Mouse (Mus musculus): Measurements from ENCODE around the gene Glb1. TPM values are rescaled to one million over a fixed set of nuclear protein-coding genes. Genes with fewer than 3 reads are reported as not detected.

Glb1 gene
- polyA plus RNA-seq, 1 experiment from 2014 or later, result 47.7 TPM

- no peaks in the 10 kb centered on the region for H3K27me3 ChIP-seq
- ATAC-seq (ENCODE audit: borderline replicate concordance, extremely low read depth, low FRiP score, low TSS enrichment), result no peak
- H3K36me3 ChIP-seq, result peaks cover 10% of the 10 kb centered on the region
- H3K4me1 ChIP-seq, result no peaks in the 10 kb centered on the region
- H3K9ac ChIP-seq, result no peak overlapping the region
- 85% methylated on average over 7 of the region's 7 CpGs for whole genome bisulfite sequencing
- no peaks in the 10 kb centered on the region for H3K9me3 ChIP-seq
- no peak overlapping the region for H3K27ac ChIP-seq
- H3K4me2 ChIP-seq, result no peak overlapping the region
- no peak overlapping the region for H3K4me3 ChIP-seq
Observed at GRCm38 (mm10) chr9:114421797-114422196, 20.9 kb downstream of the Glb1 start.

- Histone ChIP-seq H3K36me3 (peaks cover 10% of the 10 kb centered on the region), H3K9me3 (no peaks in the 10 kb centered on the region), H3K4me3 (no peak overlapping the region), H3K9ac (no peak overlapping the region), H3K4me1 (no peaks in the 10 kb centered on the region), H3K27me3 (no peaks in the 10 kb centered on the region), H3K4me2 (no peak overlapping the region), H3K27ac (no peak overlapping the region)
- 91% methylated on average over 5 of the region's 5 CpGs for WGBS
- no peak for ATAC-seq (ENCODE audit: borderline replicate concordance, extremely low read depth, low FRiP score, low TSS enrichment)
Observed at GRCm38 (mm10) chr9:114425576-114425975, 24.7 kb downstream of the Glb1 start.

- 57% methylated on average over 5 of the region's 5 CpGs for WGBS
- Histone ChIP-seq H3K36me3 (peaks cover 10% of the 10 kb centered on the region), H3K4me3 (no peak overlapping the region), H3K9me3 (no peaks in the 10 kb centered on the region), H3K4me1 (no peaks in the 10 kb centered on the region), H3K27ac (no peak overlapping the region), H3K9ac (no peak overlapping the region), H3K27me3 (no peaks in the 10 kb centered on the region), H3K4me2 (no peak overlapping the region)
- no peak for ATAC-seq (ENCODE audit: borderline replicate concordance, extremely low read depth, low FRiP score, low TSS enrichment)
Observed at GRCm38 (mm10) chr9:114426201-114426600, 25.3 kb downstream of the Glb1 start.

- no peaks in the 10 kb centered on the region for H3K9me3 ChIP-seq
- 85% methylated on average over 8 of the region's 8 CpGs for WGBS
- H3K4me2 ChIP-seq, result no peak overlapping the region
- H3K4me1 ChIP-seq, result no peaks in the 10 kb centered on the region
- ATAC-seq (ENCODE audit: borderline replicate concordance, extremely low read depth, low FRiP score, low TSS enrichment), result no peak
- H3K9ac ChIP-seq, result no peak overlapping the region
- no peak overlapping the region for H3K4me3 ChIP-seq
- H3K27me3 ChIP-seq, result no peaks in the 10 kb centered on the region
- H3K36me3 ChIP-seq, result peaks cover 13% of the 10 kb centered on the region
- no peak overlapping the region for H3K27ac ChIP-seq
Observed at GRCm38 (mm10) chr9:114427425-114427824, 26.5 kb downstream of the Glb1 start.

GRCm38 (mm10) chr9:114428103-114428834 lies 27.4 kb downstream of the Glb1 start:
- Histone ChIP-seq H3K9me3 (no peaks in the 10 kb centered on the region), H3K36me3 (peaks cover 13% of the 10 kb centered on the region), H3K4me1 (no peaks in the 10 kb centered on the region), H3K9ac (no peak overlapping the region), H3K27ac (no peak overlapping the region), H3K4me2 (no peak overlapping the region), H3K4me3 (no peak overlapping the region), H3K27me3 (no peaks in the 10 kb centered on the region)
- 80% methylated on average over 12 of the region's 12 CpGs for WGBS
- ATAC-seq (ENCODE audit: borderline replicate concordance, extremely low read depth, low FRiP score, low TSS enrichment), result no peak

GRCm38 (mm10) chr9:114435668-114436067 lies 34.8 kb downstream of the Glb1 start:
- Histone ChIP-seq H3K4me1 (no peaks in the 10 kb centered on the region), H3K9ac (no peak overlapping the region), H3K4me2 (no peak overlapping the region), H3K4me3 (no peak overlapping the region), H3K36me3 (peaks cover 8% of the 10 kb centered on the region; the same call in 1 of the 2 replicates), H3K27ac (no peak overlapping the region), H3K27me3 (no peaks in the 10 kb centered on the region), H3K9me3 (no peaks in the 10 kb centered on the region)
- no peak for ATAC-seq (ENCODE audit: borderline replicate concordance, extremely low read depth, low FRiP score, low TSS enrichment)
- WGBS, result 76% methylated on average over 2 of the region's 2 CpGs

GRCm38 (mm10) chr9:114440548-114440947 lies 39.7 kb downstream of the Glb1 start:
- H3K4me2 ChIP-seq, result no peak overlapping the region

GRCm38 (mm10) chr9:114442225-114442624 lies 41.3 kb downstream of the Glb1 start:
- ATAC-seq (ENCODE audit: borderline replicate concordance, extremely low read depth, low FRiP score, low TSS enrichment), result no peak
- Histone ChIP-seq H3K4me2 (no peak overlapping the region), H3K36me3 (no peaks in the 10 kb centered on the region), H3K9me3 (no peaks in the 10 kb centered on the region), H3K4me1 (no peaks in the 10 kb centered on the region), H3K27me3 (no peaks in the 10 kb centered on the region), H3K4me3 (no peak overlapping the region), H3K27ac (no peak overlapping the region), H3K9ac (no peak overlapping the region)
- WGBS, result 84% methylated on average over 9 of the region's 9 CpGs

More at GRCm38 (mm10) chr9:114440548-114440947, 39.7 kb downstream of the Glb1 start:
- Histone ChIP-seq H3K27ac (no peak overlapping the region), H3K36me3 (peaks cover 5% of the 10 kb centered on the region; the same call in 1 of the 2 replicates), H3K9me3 (no peaks in the 10 kb centered on the region), H3K4me3 (no peak overlapping the region), H3K27me3 (no peaks in the 10 kb centered on the region), H3K4me1 (no peaks in the 10 kb centered on the region), H3K9ac (no peak overlapping the region)
- 76% methylated on average over 10 of the region's 10 CpGs for WGBS
- ATAC-seq (ENCODE audit: borderline replicate concordance, extremely low read depth, low FRiP score, low TSS enrichment), result no peak

GRCm38 (mm10) chr9:114442893-114443292 lies 42.0 kb downstream of the Glb1 start:
- 82% methylated on average over 9 of the region's 9 CpGs for WGBS
- Histone ChIP-seq H3K36me3 (no peaks in the 10 kb centered on the region), H3K27me3 (no peaks in the 10 kb centered on the region), H3K27ac (no peak overlapping the region), H3K4me1 (no peaks in the 10 kb centered on the region), H3K4me2 (no peak overlapping the region), H3K9ac (no peak overlapping the region), H3K4me3 (no peak overlapping the region), H3K9me3 (no peaks in the 10 kb centered on the region)
- ATAC-seq (ENCODE audit: borderline replicate concordance, extremely low read depth, low FRiP score, low TSS enrichment), result no peak; the same call in 1 of the 2 replicates

- H3K27ac ChIP-seq, result no peak overlapping the region
- no peaks in the 10 kb centered on the region for H3K36me3 ChIP-seq
- no peak overlapping the region for H3K9ac ChIP-seq
- H3K4me2 ChIP-seq, result no peak overlapping the region
- 91% methylated on average over 8 of the region's 8 CpGs for WGBS
- no peaks in the 10 kb centered on the region for H3K4me1 ChIP-seq
- no peak overlapping the region for H3K4me3 ChIP-seq
- no peak for ATAC-seq (ENCODE audit: borderline replicate concordance, extremely low read depth, low FRiP score, low TSS enrichment)
- H3K27me3 ChIP-seq, result no peaks in the 10 kb centered on the region
- H3K9me3 ChIP-seq, result no peaks in the 10 kb centered on the region
Observed at GRCm38 (mm10) chr9:114443351-114443750, 42.5 kb downstream of the Glb1 start.

GRCm38 (mm10) chr9:114446887-114447286 lies 46.0 kb downstream of the Glb1 start:
- Histone ChIP-seq H3K36me3 (no peaks in the 10 kb centered on the region), H3K27ac (no peak overlapping the region), H3K9me3 (no peaks in the 10 kb centered on the region), H3K27me3 (no peaks in the 10 kb centered on the region), H3K4me2 (no peak overlapping the region), H3K4me1 (no peaks in the 10 kb centered on the region), H3K4me3 (no peak overlapping the region), H3K9ac (no peak overlapping the region)
- ATAC-seq (ENCODE audit: borderline replicate concordance, extremely low read depth, low FRiP score, low TSS enrichment), result no peak
- 90% methylated on average over 8 of the region's 8 CpGs for WGBS

GRCm38 (mm10) chr9:114448700-114449099 lies 47.8 kb downstream of the Glb1 start:
- no peaks in the 10 kb centered on the region for H3K27me3 ChIP-seq
- no peak overlapping the region for H3K9ac ChIP-seq
- H3K4me1 ChIP-seq, result no peaks in the 10 kb centered on the region
- H3K4me3 ChIP-seq, result no peak overlapping the region
- H3K27ac ChIP-seq, result no peak overlapping the region
- no peak overlapping the region for H3K4me2 ChIP-seq
- ATAC-seq (ENCODE audit: borderline replicate concordance, extremely low read depth, low FRiP score, low TSS enrichment), result peak; percentile 35; the same call in 1 of the 2 replicates
- H3K36me3 ChIP-seq, result no peaks in the 10 kb centered on the region
- WGBS, result 58% methylated on average over 5 of the region's 5 CpGs
- H3K9me3 ChIP-seq, result no peaks in the 10 kb centered on the region

All from lung, embryonic 15.5 days (tissue).